Mouse (Mus musculus) myocyte (in vitro differentiated cells): Measurements from ENCODE around the gene 1700028J19Rik. TPM values are rescaled to one million over a fixed set of nuclear protein-coding genes. Genes with fewer than 3 reads are reported as not detected.
"Not testable (repeated sequence)": the region's sequence is repeated elsewhere in the genome, so short reads cannot be mapped to it uniquely, and the experiment has no call there.

Experiments used
- H3K27me3 ChIP-seq: one replicate; pipeline ENCODE4 v1.6.1; 2011; ENCODE audit not compliant: control insufficient read depth, insufficient read depth, insufficient read length
- H3K36me3 ChIP-seq: one replicate; pipeline ENCODE4 v1.6.1; 2011; ENCODE audit not compliant: control insufficient read depth, insufficient read depth
- H3K4me2 ChIP-seq: one replicate; pipeline ENCODE4 v1.6.1; 2011; ENCODE audit warnings: low read depth, control low read depth
- H3K4me3 ChIP-seq: one replicate; pipeline ENCODE4 v1.5.1; 2011; ENCODE audit warnings: mild to moderate bottlenecking, control low read depth, moderate library complexity
- H3K79me2 ChIP-seq: one replicate; pipeline ENCODE4 v1.6.1; 2011; ENCODE audit not compliant: control insufficient read depth, insufficient read depth
- H3ac ChIP-seq: one replicate; pipeline ENCODE4 v1.6.1; 2011; ENCODE audit not compliant: control insufficient read depth, insufficient read length
- CEBPB ChIP-seq: IDR thresholded peaks from 2 replicates; pipeline ENCODE4 v1.6.1; 2011; ENCODE audit warnings: mild to moderate bottlenecking, moderate library complexity; ENCODE audit not compliant: poor library complexity, insufficient read depth, severe bottlenecking
- E2F4 ChIP-seq: IDR thresholded peaks from one replicate; pipeline ENCODE4 v1.6.1; 2011; ENCODE audit warnings: mild to moderate bottlenecking, control low read depth, moderate library complexity; ENCODE audit not compliant: insufficient read depth
- MAX ChIP-seq: IDR thresholded peaks from one replicate; pipeline ENCODE4 v1.6.1; 2011; ENCODE audit warnings: low read depth, mild to moderate bottlenecking, control low read depth
- MYOD1 ChIP-seq, 3 experiments: IDR thresholded peaks; one replicate each; pipeline ENCODE4 v1.6.1; 2011; ENCODE audit warnings: control low read depth in 2 of 3, low read depth in 2 of 3, mild to moderate bottlenecking in 2 of 3, moderate library complexity in 1 of 3; ENCODE audit not compliant: insufficient read length in 2 of 3, control insufficient read depth in 1 of 3
- MYOG ChIP-seq, 3 experiments: IDR thresholded peaks; one replicate each; pipeline ENCODE4 v1.6.1; 2011; ENCODE audit warnings: control low read depth in 2 of 3, low read depth in 2 of 3, mild to moderate bottlenecking in 2 of 3; ENCODE audit not compliant: insufficient read length in 2 of 3, control insufficient read depth in 1 of 3, insufficient read depth in 1 of 3
- POLR2A ChIP-seq: IDR thresholded peaks from one replicate; pipeline ENCODE4 v1.6.1; 2011; ENCODE audit warnings: low read depth, mild to moderate bottlenecking, control low read depth, moderate library complexity; ENCODE audit not compliant: insufficient read length
- POLR2AphosphoS2 ChIP-seq: IDR thresholded peaks from one replicate; pipeline ENCODE4 v1.6.1; 2011; ENCODE audit warnings: low read depth, control low read depth; ENCODE audit not compliant: insufficient read length
- REST ChIP-seq: IDR thresholded peaks from one replicate; pipeline ENCODE4 v1.6.1; 2011; ENCODE audit warnings: mild to moderate bottlenecking, control low read depth, moderate library complexity; ENCODE audit not compliant: insufficient read depth, insufficient read length
- SRF ChIP-seq: IDR thresholded peaks from one replicate; pipeline ENCODE4 v1.6.1; 2011; ENCODE audit warnings: low read depth; ENCODE audit not compliant: control insufficient read depth, insufficient read length
- TCF12 ChIP-seq: IDR thresholded peaks from one replicate; pipeline ENCODE4 v1.6.1; 2011; ENCODE audit warnings: mild to moderate bottlenecking, control low read depth; ENCODE audit not compliant: poor library complexity, insufficient read depth, severe bottlenecking
- TCF3 ChIP-seq: IDR thresholded peaks from one replicate; pipeline ENCODE4 v1.6.1; 2011; ENCODE audit warnings: low read depth, control low read depth; ENCODE audit not compliant: insufficient read length
- USF1 ChIP-seq: IDR thresholded peaks from one replicate; pipeline ENCODE4 v1.6.1; 2011; ENCODE audit warnings: low read depth, mild to moderate bottlenecking, control low read depth, moderate library complexity
- polyA plus RNA-seq: library from polyadenylated mRNA; unstranded; fragments of >200 nt; fragmentation: generic; extraction: Trizol; gene quantifications from one replicate; pipeline ENCODE4 v1.2.1, GENCODE M21; 2012; ENCODE audit warnings: missing spikeins

1700028J19Rik gene
- polyA plus RNA-seq, 1 experiment = 0.62 TPM

GRCm38 (mm10) chr7:44244080-44244479 lies 2.4 kb downstream of the 1700028J19Rik start:
- H3K36me3 ChIP-seq = peaks cover 6% of the 10 kb centered on the region
- peaks cover 29% of the 10 kb centered on the region for H3K79me2 ChIP-seq
- H3K4me3 ChIP-seq = no peak overlapping the region
- H3K27me3 ChIP-seq = peaks cover 7% of the 10 kb centered on the region
- no peak overlapping the region for H3ac ChIP-seq
- TF ChIP-seq POLR2AphosphoS2 = no peak
- no peak overlapping the region for H3K4me2 ChIP-seq

- no peaks in the 10 kb centered on the region for H3K36me3 ChIP-seq
- no peak overlapping the region for H3K4me2 ChIP-seq
- H3K4me3 ChIP-seq = no peak overlapping the region
- H3ac ChIP-seq = no peak overlapping the region
- H3K27me3 ChIP-seq = peaks cover 16% of the 10 kb centered on the region
- peaks cover 4% of the 10 kb centered on the region for H3K79me2 ChIP-seq
- TF ChIP-seq E2F4 = no peak
Observed at GRCm38 (mm10) chr7:44241163-44241562, 5.3 kb downstream of the 1700028J19Rik start.

- Histone ChIP-seq H3K36me3 (no peaks in the 10 kb centered on the region), H3K4me2 (no peak overlapping the region), H3K79me2 (peaks cover 1% of the 10 kb centered on the region), H3K4me3 (no peak overlapping the region), H3ac (no peak overlapping the region), H3K27me3 (peaks cover 21% of the 10 kb centered on the region)
- no peak for TF ChIP-seq REST
- TF ChIP-seq E2F4 = no peak
- no peak for TF ChIP-seq POLR2AphosphoS2
- TF ChIP-seq TCF12 = no peak
- no peak for TF ChIP-seq SRF
- no peak for TF ChIP-seq TCF3
Observed at GRCm38 (mm10) chr7:44240712-44241111, 5.8 kb downstream of the 1700028J19Rik start.

GRCm38 (mm10) chr7:44239913-44240312 lies 6.6 kb downstream of the 1700028J19Rik start:
- peaks cover 25% of the 10 kb centered on the region for H3K27me3 ChIP-seq
- no peak overlapping the region for H3K4me2 ChIP-seq
- H3ac ChIP-seq = no peak overlapping the region
- H3K4me3 ChIP-seq = no peak overlapping the region
- no peaks in the 10 kb centered on the region for H3K79me2 ChIP-seq
- no peaks in the 10 kb centered on the region for H3K36me3 ChIP-seq
- TF ChIP-seq POLR2A = no peak
- no peak for TF ChIP-seq CEBPB
- no peak for TF ChIP-seq TCF3
- no peak for TF ChIP-seq MYOG (IDR thresholded peaks at IDR 0.05; ENCODE audit: control insufficient read depth in 1 of 3, insufficient read depth in 1 of 3, insufficient read length in 2 of 3, low read depth in 2 of 3)
- no peak for TF ChIP-seq POLR2AphosphoS2
- no peak for TF ChIP-seq E2F4
- TF ChIP-seq USF1 = no peak
- no peak for TF ChIP-seq MYOD1 (IDR thresholded peaks at IDR 0.05; ENCODE audit: control insufficient read depth in 1 of 3, insufficient read length in 2 of 3, low read depth in 2 of 3)
- TF ChIP-seq SRF = no peak
- no peak for TF ChIP-seq TCF12
- TF ChIP-seq REST = no peak
- no peak for TF ChIP-seq MAX

GRCm38 (mm10) chr7:44235909-44236308 lies 10.6 kb downstream of the 1700028J19Rik start, which contains the start of gene Gm36864:
Gene Gm36864, plus strand, starts transcription at chr7:44236177.
- H3K79me2 ChIP-seq = no peaks in the 10 kb centered on the region
- H3ac ChIP-seq = no peak within 1 kb of the TSS
- no peak within 1 kb of the TSS for H3K4me2 ChIP-seq
- no peak within 1 kb of the TSS for H3K4me3 ChIP-seq
- no peaks in the 10 kb centered on the region for H3K36me3 ChIP-seq
- TF ChIP-seq MYOG (IDR thresholded peaks at IDR 0.05; ENCODE audit: control insufficient read depth in 1 of 3, insufficient read depth in 1 of 3, insufficient read length in 2 of 3, low read depth in 2 of 3) (no peak), CEBPB (no peak)
- H3K27me3 ChIP-seq = peaks cover 30% of the 10 kb centered on the region

GRCm38 (mm10) chr7:44225076-44225475 lies 21.4 kb downstream of the 1700028J19Rik start, which contains the start of gene Klk1:
Gene Klk1, plus strand, starts transcription at chr7:44225360.
- H3K27me3 ChIP-seq = peaks cover 33% of the 10 kb centered on the region
- no peaks in the 10 kb centered on the region for H3K79me2 ChIP-seq
- H3K4me2 ChIP-seq = no peak within 1 kb of the TSS
- no peak within 1 kb of the TSS for H3ac ChIP-seq
- TF ChIP-seq POLR2A (no peak), REST (no peak), MYOD1 (IDR thresholded peaks at IDR 0.05; ENCODE audit: control insufficient read depth in 1 of 3, insufficient read length in 2 of 3, low read depth in 2 of 3) (no peak), CEBPB (no peak), E2F4 (no peak), MYOG (IDR thresholded peaks at IDR 0.05; ENCODE audit: control insufficient read depth in 1 of 3, insufficient read depth in 1 of 3, insufficient read length in 2 of 3, low read depth in 2 of 3) (no peak), MAX (no peak), TCF3 (no peak), POLR2AphosphoS2 (no peak), USF1 (no peak), TCF12 (no peak), SRF (no peak)
- H3K36me3 ChIP-seq = no peaks in the 10 kb centered on the region
- H3K4me3 ChIP-seq = no peak within 1 kb of the TSS

- H3K27me3 ChIP-seq = peaks cover 12% of the 10 kb centered on the region
Observed at GRCm38 (mm10) chr7:44222335-44222734, 24.2 kb downstream of the 1700028J19Rik start.

GRCm38 (mm10) chr7:44221601-44222000 lies 24.9 kb downstream of the 1700028J19Rik start:
- not testable (repeated sequence) for H3K79me2 ChIP-seq, H3K36me3 ChIP-seq, H3K4me3 ChIP-seq, H3ac ChIP-seq, H3K4me2 ChIP-seq, H3K27me3 ChIP-seq

More at GRCm38 (mm10) chr7:44222335-44222734, 24.2 kb downstream of the 1700028J19Rik start:
- H3K4me2 ChIP-seq, H3K36me3 ChIP-seq, H3K79me2 ChIP-seq, H3K4me3 ChIP-seq, H3ac ChIP-seq: not testable (repeated sequence)
